Mouse (Mus musculus) heart, adult 9 months (tissue): ENCODE measurements around the gene Gm12258.
"Not testable (repeated sequence)": the region's sequence is repeated elsewhere in the genome, so short reads cannot be mapped to it uniquely, and the experiment has no call there.

Experiments used
- DNase-seq, 2 experiments: peaks; one replicate each; pipeline ENCODE4 v3.0.0; 2022; ENCODE audit warnings: low spot score in 2 of 2

The Gm12258 gene

DNA sequence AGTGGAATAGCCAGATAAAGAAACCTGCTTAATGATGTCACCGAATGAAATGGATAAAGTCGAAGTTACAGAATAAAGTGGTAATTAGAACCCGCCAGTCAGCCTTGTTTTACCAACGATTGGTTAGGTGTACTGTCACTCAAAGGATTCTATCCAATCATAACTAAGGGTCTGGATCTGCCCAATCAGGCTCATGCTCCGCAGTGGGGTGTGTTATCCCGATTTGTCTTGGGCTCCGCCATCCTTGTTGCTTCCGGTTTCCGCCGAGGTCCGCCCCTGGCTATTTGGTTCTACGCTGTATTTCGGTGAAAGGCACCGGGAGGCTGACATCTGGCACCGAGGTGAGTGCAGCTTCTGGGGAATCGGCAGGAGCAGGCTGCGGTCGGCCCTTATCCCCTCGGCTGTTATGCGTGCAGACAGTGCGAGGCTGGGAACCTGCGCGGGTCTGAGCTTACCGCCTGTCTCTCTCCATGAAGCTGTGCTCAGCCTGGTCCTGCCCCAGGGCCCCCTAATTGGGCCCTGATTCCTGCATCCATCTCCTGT lies at the start of gene Gm12258:
Gene Gm12258, plus strand, starts transcription at position 240 of the 543 bp plus-strand sequence.
- peak; percentile 97 to 99 for DNase-seq

DNA sequence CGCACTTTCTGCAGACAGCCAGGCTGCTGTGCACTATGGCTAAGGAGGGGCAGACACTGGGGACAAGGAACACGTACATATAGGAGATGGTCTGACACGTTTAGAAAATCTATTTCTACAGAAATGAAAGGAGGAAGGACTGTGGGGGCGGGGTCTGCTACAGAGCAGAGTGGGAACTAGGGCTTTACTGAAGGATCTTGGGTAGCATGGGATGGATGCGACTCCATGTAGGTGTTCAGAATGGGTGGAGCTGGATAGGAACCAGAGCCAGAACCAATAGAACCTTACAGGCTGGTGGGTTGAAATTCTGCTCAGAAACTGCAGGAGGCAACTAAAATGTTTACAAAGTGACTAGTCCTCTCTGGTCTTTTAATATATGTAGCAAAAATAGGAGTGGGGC lies 47.2 kb upstream of the Gm12258 start:
- DNase-seq = no peak

DNA sequence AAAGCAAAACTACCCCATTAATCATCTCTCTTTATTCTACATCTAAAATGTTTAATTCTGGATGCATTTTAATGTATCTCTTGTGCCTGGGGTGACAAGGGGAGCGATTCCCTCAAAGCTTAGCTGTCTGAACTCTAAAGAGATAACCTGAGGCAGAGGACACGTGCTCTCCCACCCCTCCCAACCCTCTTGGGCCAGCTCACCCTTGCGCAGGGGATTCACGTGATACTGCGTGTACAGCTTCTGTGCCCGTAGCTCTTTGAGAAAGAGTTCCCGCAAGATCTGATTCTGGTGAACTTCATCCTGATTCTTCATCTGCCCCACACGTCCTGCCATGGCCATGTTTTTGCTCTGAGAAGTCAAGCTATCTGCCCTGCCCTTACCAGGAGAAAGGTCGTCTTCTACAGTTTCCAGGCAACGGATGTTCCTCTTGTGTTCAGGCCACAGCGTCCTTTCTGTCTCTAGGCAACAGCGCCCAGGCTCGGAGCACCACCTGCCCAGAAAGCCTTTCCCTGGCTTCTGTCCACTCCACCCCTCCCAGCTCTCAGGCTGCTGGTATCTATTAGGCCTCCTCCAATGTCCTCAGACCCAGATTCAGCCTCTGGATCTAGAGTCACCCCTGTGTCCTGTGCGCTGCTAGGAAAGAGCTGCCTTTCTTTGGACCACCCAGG lies 45.3 kb upstream of the Gm12258 start, which contains the start of gene Fam183b:
Gene Fam183b, minus strand, starts transcription at position 403 of the 671 bp plus-strand sequence.
- DNase-seq = peak; percentile 3 to 18

DNA sequence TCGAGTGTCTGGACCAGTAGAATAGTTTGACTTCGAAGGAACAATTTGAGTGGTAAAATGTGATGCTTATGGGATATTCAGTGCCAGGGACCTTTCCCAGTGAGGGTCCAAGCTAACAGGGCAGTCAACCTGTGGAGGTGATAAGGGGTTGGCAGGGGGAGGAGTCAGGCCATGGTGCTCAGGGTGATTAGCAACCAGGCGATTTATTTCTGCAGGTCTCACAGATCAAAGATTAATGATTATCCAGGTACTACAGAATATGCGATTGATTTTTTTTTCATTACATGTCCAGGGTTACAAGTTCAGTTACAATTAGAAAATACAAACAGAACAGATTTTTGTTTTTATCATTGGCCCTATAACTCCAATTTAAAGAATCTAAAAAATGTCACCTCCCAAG lies 43.1 kb upstream of the Gm12258 start:
- no peak for DNase-seq

DNA sequence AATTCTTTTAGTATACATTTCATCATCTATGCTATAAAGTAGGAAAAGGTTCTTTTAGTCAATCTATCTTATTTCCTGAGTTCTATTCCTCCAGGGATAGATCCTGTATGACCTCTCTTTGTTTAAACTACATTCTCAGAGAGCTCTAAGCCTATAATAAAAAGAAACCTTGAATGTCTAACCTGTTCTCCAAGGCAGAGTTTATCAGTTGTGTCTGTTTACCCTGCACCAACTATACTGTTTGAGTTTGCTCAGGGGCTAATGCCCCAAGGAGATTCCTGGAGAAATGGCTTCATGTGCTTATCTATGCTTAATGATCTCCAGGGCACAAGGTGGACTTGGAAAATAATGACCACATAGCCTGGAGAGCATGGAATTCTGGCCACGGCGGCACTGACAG lies 42.6 kb upstream of the Gm12258 start:
- no peak for DNase-seq

DNA sequence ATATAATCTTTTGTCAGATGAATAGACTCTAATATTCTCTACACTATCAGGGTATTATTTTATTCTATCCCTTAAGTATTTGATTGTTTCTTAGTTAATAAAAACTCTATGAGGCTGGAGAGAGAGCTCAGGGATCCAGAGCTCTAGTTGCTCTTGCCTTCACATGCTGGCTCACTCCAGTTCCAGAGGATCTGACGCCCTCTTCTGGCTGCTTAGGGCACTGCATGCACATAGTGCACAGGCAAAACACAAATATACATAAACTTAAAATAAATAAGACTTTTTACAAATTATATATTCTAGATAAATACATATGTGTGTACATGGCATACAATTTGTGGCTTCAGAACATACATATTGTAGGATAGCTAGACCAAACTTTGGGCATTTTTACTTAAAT lies 35.0 kb upstream of the Gm12258 start:
- no peak for DNase-seq

DNA sequence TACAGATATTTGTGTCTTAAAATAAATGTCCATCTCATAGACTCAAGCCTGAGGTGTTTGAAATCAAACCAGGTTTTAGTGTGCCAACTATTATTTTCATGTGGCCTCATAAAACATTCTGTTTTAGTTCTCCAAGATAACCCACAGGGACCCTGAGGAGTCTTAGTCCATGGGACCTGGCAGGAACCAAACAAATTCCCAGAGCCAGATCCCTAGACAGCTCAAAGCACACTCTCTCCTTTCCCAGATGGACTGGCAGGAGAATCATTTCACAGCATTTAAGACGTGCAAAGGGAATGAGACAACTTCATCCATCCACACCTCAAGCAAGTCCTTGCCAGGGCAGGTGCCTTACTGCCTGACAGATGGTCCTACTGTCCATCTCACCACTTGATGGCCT lies 32.3 kb upstream of the Gm12258 start, which contains the start of gene Olfr313:
Gene Olfr313, plus strand, starts transcription at position 301 of the 400 bp plus-strand sequence.
- not testable (repeated sequence) for DNase-seq

DNA sequence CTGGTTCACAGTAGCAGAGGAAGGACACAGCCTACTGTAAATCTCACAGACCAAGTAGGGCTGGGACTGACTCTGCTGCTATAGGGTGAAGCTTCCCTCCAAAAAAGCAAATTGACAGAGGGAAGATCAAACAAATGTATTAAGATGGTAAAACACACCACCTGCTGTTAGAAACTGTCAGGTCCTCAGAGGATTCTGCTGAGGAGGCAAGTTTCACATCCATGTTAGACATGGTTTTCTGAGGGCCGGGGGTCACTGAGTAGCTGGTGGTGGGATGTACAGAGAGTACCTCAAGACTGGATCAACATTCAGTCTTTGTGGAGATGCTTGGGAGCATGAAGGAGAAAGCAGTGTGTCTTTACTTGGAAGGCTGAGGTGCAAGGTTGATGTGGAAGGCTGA lies 31.3 kb upstream of the Gm12258 start:
- DNase-seq = no peak

DNA sequence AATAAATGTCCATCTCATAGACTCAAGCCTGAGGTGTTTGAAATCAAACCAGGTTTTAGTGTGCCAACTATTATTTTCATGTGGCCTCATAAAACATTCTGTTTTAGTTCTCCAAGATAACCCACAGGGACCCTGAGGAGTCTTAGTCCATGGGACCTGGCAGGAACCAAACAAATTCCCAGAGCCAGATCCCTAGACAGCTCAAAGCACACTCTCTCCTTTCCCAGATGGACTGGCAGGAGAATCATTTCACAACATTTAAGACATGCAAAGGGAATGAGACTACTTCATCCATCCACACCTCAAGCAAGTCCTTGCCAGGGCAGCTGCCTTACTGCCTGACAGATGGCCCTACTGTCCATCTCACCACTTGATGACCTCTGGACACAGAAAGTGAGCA lies 18.0 kb upstream of the Gm12258 start, which contains the start of gene Olfr312:
Gene Olfr312, plus strand, starts transcription at position 301 of the 400 bp plus-strand sequence.
- not testable (repeated sequence) for DNase-seq

DNA sequence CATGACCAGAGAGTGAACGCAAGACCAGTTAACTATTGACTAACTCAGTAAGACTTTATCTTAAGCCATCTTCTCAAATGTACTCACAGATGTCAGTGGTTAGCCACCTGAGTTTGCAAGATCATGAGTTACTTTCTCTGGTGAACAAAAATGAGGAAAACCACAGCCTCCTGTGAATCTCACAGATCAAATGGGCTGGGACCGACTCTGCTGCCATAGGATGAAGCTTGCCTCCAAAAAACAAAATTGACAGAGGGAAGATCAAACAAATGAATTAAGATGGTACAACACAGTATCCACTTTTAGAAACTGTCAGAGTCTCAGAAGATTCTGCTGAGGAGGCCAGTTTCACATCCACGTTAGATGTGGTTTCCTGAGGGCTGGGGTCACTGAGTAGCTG lies 17.2 kb upstream of the Gm12258 start:
- DNase-seq = no peak

DNA sequence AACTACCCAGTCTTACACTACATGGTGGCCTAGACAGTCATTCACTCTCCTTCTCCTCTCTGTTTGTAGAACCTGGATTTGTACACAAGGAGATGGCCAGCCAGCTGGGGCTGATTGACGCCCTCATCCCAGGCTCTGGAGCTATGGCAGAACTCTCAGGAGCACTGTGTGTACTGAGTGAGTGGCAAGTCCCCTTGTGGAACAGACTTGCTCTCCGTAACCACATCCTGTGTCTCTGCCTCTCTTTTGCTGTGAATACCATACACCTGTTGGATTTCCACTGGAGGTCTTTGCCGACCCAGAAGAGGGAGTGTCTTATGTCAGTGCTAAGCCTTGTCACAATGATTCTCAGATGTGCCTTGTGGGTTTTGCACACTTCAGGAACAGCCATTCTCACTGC lies 14.4 kb upstream of the Gm12258 start:
- DNase-seq = not testable (repeated sequence)

DNA sequence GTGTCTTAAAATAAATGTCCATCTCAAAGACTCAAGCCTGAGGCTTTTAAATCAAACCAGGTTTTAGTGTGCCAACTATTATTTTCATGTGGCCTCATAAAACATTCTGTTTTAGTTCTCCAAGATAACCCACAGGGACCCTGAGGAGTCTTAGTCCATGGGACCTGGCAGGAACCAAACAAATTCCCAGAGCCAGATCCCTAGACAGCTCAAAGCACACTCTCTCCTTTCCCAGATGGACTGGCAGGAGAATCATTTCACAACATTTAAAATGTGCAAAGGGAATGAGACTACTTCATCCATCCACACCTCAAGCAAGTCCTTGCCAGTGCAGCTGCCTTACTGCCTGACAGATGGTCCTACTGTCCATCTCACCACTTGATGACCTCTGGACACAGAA lies 8.0 kb upstream of the Gm12258 start, which contains the start of gene Olfr311:
Gene Olfr311, plus strand, starts transcription at position 301 of the 400 bp plus-strand sequence.
- not testable (repeated sequence) for DNase-seq

DNA sequence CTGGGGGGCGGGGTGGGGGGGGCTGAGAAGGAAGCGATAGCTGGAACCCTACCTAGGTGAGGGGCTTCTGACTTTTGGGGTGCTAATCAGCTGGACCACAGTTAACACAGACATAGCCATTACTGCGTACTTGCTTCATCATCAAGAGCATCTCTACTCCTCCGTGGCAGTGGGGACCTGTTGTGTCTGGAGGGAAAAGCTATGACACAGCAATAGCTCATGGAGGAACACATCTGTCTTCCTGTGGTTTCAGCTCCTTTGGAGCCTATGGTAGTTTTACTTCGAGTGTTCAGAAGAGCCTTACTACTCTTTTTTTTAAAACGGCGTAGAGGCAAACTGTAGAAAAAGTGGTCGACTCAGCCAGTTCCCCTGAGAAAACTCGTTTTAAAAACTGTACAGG lies 678 bp downstream of the Gm12258 start:
- DNase-seq = no peak

DNA sequence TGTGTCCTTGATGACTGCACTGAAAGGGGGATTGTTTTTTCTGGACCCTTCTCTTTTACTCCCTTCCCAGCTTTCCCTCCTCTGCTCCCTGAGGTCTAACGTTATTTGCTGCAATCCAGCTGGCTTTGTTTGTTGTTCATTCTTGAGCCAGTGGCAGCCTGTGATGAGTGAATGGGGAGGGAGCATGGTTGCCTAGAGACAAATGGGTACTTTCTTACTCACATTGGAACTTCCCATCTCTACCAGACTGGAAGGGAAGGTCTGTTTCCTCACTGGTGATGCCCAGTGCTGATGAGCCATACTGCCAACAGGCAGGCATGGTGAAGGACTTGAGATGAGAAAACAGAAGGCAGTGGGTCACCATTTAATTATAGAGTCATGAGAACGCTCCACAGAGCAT lies 2.8 kb downstream of the Gm12258 start:
- DNase-seq = no peak

DNA sequence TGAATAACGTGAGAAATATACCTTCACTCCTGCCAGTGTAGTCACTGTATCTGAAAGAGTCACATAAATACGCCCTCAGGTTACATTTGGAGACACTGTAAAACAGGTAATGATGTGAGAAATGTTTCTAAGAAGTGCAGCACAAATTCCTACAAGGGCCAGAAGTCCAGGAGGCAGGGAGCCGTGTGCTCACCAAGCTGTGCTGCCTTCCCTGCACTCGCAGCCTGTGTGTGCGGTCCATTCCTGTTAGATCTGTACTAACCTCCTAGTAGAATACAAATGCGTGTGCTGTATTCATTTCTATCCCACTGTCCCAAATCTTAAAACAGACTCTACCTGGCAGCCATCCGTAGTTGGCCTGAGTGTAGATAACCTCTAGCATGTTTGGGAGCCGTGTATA lies 13.8 kb downstream of the Gm12258 start:
- no peak for DNase-seq

DNA sequence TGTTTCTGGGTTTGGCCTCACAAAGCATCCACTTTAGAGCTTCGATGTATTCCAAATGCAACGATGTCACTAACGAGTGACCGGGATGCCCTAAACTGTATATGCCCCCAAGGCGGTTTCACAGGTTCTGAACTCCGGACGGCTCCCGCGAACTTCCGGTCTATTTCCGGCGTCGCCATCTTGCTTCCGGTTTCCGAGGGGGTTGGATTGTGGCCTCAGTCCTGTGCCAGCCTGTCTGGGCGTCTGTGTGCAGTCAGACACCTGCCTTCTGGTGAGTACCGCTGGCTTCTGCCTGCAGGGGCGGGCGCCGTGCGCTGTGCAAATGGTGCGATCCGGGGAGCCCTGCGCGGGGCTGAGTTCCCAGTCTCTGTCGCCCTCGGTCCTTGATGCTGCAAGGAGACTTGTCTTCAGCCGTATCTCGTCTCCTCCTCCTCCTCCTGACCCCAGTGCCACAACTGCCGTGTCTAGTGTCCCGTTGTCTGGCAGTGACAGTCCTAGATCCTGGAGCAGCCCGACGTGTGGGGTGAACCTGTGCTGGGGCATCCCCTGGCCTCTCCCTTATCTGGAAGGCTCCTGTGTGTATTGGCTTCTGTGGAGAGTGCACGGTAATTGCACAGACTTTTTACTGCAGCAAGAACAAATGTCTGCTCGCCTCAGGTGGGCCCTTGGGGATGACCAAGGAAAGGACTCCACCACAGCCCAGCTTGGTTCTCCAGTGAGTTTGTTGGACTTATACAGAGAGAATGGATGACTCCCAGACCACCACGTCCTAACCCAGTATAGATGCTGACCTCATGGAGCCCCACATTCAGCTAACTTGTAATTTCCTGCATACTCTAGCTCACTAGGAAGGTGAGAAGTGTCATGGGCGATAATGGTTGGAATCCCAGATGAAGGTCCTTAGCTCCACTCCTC lies 20.3 kb downstream of the Gm12258 start, which contains the start of gene 2810021J22Rik:
Gene 2810021J22Rik, plus strand, starts transcription at position 178 of the 915 bp plus-strand sequence.
- DNase-seq = peak; percentile 54 to 67

DNA sequence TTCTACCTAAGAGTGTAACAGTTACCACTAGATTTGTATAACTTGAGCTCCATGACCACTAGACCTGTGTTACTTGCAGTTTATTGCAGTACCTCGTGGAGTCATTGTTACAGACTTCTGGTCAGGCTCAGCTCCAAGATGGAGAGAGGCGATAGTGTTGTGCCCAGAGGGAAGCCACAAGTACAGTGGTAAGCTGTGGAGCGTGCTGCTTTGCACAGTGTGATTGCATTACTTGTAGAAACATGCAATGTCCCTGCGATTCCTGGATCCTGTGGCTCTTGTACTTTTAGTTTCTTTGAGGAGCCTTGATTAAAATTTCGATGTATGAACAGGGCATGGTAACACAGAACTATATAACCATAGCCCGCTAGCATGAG lies 21.0 kb downstream of the Gm12258 start:
- no peak for DNase-seq

DNA sequence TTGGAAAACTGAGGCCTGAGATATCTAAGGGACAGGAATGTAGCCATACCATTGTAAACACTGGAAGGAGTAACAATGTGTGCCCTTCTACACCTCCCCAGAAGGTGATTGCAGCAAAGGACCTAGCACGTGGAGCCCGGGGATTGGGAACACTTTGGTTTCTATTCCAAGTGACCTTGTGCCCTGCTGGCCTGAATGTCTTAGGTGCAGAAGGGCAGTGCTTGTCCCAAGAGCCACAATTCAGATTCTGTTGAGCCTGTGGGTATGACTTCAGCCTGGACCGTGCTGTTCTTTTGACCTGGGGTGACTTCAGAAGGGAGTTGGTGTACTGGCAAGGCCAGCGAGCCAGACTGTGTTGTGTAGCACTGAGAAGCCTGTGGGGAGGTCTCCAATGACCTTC lies 24.0 kb downstream of the Gm12258 start:
- no peak for DNase-seq

DNA sequence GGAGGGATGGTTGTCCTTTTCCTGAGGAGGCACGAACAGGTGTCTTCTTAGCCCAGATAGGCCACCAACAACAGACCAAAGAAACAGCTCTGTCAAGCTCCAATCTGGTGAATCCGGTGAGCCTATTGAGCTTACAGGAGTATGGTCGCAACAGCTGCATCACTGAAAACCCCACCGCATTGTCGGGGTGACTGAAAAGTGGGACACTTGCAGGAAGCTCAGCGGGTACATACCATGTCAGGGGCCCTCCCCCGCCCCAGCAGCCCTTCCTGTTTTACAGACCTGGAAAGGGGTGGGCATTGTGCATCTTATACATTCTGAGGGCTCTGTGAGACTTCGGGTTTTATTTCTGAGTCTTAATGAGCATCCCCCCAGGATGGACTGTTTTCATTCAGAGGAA lies 36.8 kb downstream of the Gm12258 start:
- no peak for DNase-seq

DNA sequence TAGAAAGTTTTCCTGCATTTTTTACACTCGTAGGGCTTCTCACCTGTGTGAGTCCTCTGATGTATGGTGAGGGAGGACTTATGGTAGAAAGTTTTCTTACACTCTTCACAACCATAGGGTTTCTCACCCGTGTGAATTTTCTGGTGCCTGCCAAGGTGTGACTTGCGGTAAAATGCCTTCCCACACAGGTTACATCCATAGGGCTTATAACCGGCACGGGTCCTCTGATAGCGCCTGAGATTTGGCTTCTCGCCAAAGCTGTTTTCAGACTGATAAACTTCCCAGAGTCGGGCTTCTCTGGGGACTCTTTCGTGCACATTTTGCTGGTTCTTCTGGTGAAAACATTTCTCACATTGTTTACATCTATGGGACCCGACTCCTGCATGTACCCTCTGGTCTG lies 43.6 kb downstream of the Gm12258 start:
- no peak for DNase-seq

DNA sequence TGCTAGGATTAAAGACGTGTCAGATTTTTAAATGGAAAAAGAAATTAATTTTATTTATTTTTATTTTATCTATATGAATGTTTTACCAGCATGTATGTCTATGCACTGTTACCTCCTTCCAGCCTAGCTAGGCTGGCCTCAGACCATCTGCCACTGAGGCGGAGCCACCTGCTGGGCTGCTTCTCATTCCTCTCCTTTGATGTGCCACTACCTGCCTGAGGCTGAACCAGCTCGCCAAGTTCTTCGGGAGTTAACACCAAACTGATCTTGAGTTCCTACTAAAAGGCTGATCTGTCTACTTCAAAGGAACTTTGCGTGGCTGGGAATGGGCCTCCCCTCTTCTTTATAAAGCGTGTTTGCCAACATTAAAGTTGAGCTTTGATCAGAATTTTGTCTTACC lies 47.5 kb downstream of the Gm12258 start:
- no peak for DNase-seq

DNA sequence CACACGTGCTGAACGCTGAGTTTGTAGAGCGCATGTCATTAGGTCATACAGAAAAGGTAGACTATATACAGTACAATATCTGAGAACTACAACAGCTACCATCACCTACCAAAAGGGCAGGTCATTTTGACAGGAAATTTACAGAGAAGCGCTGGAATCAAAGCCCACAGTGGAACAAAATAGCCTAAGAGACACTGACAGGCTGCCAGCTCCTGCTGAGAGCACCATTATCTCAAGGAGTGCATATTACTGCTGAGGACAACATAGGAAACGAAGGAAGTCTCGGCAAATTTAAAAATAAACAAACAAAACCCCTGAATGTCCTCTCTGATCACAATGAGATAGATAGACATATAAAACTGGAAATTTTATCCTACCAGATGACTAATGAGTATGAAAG lies 50.5 kb downstream of the Gm12258 start:
- no peak for DNase-seq
